Mouse (Mus musculus) lung, adult 2 months (tissue): Measurements from ENCODE around the gene Hivep2.

Experiments
- CTCF ChIP-seq: fragments of 200-500 bp; IDR thresholded peaks from 2 replicates; pipeline ENCODE4 v1.5.1; 2011; ENCODE audit warnings: mild to moderate bottlenecking, low read length, control low read depth; ENCODE audit not compliant: insufficient read depth
- POLR2A ChIP-seq: fragments of 200-500 bp; IDR thresholded peaks from 2 replicates; pipeline ENCODE4 v1.6.1; 2011; ENCODE audit warnings: low read depth, mild to moderate bottlenecking, control low read depth, low read length, borderline replicate concordance; ENCODE audit errors: extremely low read depth

- TF ChIP-seq CTCF (no peak), POLR2A (no peak)
Measured at GRCm38 (mm10) chr10:13997336-13997735, 31.5 kb downstream of the Hivep2 start.
